Mouse (Mus musculus): ENCODE measurements around the gene Arl8b. TPM values are rescaled to one million over a fixed set of nuclear protein-coding genes. Genes with fewer than 3 reads are reported as not detected.

Gene Arl8b
- polyA plus RNA-seq, 1 experiment, result 114 TPM

DNA sequence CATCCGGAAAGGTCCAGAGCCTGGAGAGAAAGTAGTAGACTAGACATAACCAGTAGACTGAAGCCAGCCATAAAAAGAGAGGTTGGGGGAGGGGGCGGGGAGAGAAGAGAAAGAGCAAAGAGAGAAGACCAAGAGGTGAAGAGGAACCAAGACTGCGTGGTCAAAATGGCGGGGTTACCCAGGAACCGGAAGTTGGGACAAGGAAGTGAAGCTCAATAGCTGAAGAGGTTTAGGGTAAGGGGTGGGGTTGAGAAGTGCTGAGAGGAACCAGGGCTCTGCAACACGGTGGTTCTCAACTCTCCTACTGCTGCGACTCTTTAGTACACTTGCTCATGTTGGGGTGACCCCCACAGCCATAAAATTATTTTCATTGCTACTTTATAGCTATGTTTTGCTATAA, 27.0 kb upstream of the Arl8b start:
- TF ChIP-seq CTCF (IDR thresholded peaks at IDR 0.05; ENCODE audit: low read depth, low read length) (no peak), POLR2A (IDR thresholded peaks at IDR 0.05; ENCODE audit: borderline replicate concordance, low read depth, low read length) (no peak)
- Histone ChIP-seq H3K4me3 (ENCODE audit: insufficient read depth, low read length) (no peak overlapping the region), H3K27ac (ENCODE audit: insufficient read depth, low read depth, low read length) (0 out of 2 replicates have a peak overlapping the region, but pooled peaks have one; percentile 8)

DNA sequence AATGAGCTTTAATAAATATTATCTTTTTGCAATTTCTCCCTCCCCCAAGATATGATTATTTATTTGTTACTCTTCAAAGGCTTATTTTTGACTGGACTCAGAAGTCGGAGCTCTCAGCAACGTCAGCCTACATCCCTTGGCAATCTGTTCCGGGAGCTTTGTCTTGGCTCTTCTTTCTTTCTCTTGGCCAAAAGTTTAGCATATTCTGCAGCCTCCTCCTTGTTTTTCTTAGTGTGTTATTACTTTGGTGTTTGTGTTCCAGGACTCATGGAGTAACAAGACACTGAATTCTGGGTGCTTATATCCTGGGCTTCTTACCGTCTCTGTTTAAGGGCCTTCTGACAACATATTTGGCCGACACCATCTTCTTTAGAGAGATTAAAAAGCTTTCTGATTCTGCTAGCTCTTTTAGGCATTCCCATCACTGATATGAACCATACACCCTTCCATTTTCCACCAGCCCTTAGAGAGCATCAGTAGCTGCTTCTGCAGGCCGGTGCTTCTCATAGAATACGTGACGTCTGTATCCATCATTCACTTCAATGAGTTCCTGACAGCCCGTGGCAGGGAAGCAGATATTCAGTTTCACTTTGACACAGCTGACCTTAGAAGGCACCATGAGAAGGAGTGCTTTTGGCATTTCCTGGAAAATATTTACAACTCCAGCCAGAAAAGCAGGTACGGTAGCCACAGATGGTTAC, 23.8 kb upstream of the Arl8b start:
- Histone ChIP-seq H3K4me3 (ENCODE audit: insufficient read depth, low read length) (no peak overlapping the region), H3K27ac (ENCODE audit: insufficient read depth, low read depth, low read length) (no peak overlapping the region), H3K4me1 (ENCODE audit: control insufficient read depth, insufficient read depth, low read length) (peaks cover 29% of the 10 kb centered on the region)
- TF ChIP-seq CTCF (IDR thresholded peaks at IDR 0.05; ENCODE audit: low read depth, low read length) (no peak), POLR2A (IDR thresholded peaks at IDR 0.05; ENCODE audit: borderline replicate concordance, low read depth, low read length) (no peak)

More for the DNA sequence above, 27.0 kb upstream of the Arl8b start:
- peaks cover 44% of the 10 kb centered on the region for H3K4me1 ChIP-seq (ENCODE audit: control insufficient read depth, insufficient read depth, low read length)

DNA sequence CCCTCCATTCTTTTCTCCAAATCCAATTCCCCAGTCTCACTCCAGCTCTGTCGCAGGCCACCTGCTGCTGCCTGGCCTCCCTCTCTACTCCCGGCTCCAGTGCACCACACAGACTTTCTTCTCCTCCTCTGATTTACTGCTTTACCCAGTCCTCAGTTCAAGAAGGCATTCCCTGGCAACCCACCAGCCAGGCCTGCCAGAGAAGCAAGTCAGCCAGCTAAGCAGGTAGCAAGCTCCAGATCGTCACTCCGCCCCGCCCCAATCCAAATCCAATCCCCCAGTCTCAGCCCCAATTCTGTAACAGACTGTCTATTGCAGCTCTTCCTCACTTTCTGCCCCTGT, 23.2 kb upstream of the Arl8b start:
- H3K4me1 ChIP-seq (ENCODE audit: control insufficient read depth, insufficient read depth, low read length), result peaks cover 27% of the 10 kb centered on the region
- TF ChIP-seq CTCF (IDR thresholded peaks at IDR 0.05; ENCODE audit: low read depth, low read length) (no peak), POLR2A (IDR thresholded peaks at IDR 0.05; ENCODE audit: borderline replicate concordance, low read depth, low read length) (no peak)
- no peak overlapping the region for H3K27ac ChIP-seq (ENCODE audit: insufficient read depth, low read depth, low read length)
- no peak overlapping the region for H3K4me3 ChIP-seq (ENCODE audit: insufficient read depth, low read length)

DNA sequence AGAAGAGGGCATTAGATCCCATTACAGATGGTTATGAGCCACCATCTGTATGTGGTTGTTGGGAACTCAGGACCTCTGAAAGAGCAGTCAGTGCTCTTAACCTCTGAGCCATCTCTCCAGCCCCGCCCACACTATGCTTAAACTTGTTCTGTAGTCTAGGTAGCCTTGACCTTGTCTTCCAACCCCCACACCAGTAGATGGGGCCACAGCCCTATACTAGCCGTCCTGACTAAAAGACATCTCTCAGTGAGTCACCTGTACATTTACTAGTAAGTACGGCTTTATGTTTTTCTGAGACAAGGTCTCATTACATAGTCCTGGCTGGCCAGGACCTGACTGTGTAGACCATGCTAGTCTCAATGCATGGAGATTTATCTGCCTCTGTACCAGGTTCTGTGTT, 12.0 kb upstream of the Arl8b start:
- H3K4me1 ChIP-seq (ENCODE audit: control insufficient read depth, insufficient read depth, low read length), result peaks cover 6% of the 10 kb centered on the region
- no peak overlapping the region for H3K27ac ChIP-seq (ENCODE audit: insufficient read depth, low read depth, low read length)
- no peak for TF ChIP-seq CTCF (IDR thresholded peaks at IDR 0.05; ENCODE audit: low read depth, low read length)
- no peak for TF ChIP-seq POLR2A (IDR thresholded peaks at IDR 0.05; ENCODE audit: borderline replicate concordance, low read depth, low read length)
- H3K4me3 ChIP-seq (ENCODE audit: insufficient read depth, low read length), result no peak overlapping the region

DNA sequence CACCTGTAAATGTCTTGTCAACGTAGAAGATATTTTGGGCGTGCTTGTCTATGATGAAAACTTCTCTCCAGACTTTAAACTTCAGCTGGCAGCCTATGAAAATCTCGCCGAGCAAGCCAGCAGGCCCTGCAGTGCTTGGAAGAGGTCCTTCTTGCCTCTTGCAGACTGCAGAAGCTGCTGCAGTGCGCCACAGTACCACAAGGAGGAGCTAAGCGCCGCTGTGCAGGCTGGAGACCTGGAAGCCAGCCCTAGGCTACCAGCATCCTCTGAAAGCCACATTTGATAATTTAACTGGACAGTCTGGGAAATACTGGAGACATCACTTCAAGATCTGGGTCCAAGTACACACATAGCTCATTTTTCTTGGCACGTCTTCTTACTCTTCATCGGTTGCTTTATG, 10.0 kb upstream of the Arl8b start:
- Histone ChIP-seq H3K27ac (ENCODE audit: insufficient read depth, low read depth, low read length) (no peak overlapping the region), H3K4me3 (ENCODE audit: insufficient read depth, low read length) (no peak overlapping the region), H3K4me1 (ENCODE audit: control insufficient read depth, insufficient read depth, low read length) (peaks cover 2% of the 10 kb centered on the region; the same call in 1 of the 2 replicates)
- TF ChIP-seq POLR2A (IDR thresholded peaks at IDR 0.05; ENCODE audit: borderline replicate concordance, low read depth, low read length) (no peak), CTCF (IDR thresholded peaks at IDR 0.05; ENCODE audit: low read depth, low read length) (peak; percentile 74)

DNA sequence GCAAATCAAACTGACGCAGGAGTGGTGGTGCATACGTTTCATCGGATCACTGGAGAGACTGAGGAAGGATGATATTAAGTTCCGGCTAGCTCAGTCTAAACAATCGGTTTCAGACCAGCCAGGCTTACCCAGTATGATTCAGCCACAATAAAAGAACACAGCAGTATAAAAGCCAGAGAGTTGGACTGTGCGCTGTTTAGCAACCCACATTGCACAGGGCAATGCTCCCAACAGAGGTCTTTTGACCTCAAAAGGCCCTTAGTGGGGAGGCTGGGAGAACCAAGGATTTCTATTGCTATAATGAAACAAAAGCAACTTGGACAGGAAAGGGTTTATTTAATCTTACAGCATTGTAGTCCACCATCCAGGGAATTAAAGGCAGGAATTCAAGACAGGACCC, 9.4 kb upstream of the Arl8b start:
- no peak overlapping the region for H3K4me3 ChIP-seq (ENCODE audit: insufficient read depth, low read length)
- no peak overlapping the region for H3K27ac ChIP-seq (ENCODE audit: insufficient read depth, low read depth, low read length)
- H3K4me1 ChIP-seq (ENCODE audit: control insufficient read depth, insufficient read depth, low read length), result peaks cover 5% of the 10 kb centered on the region
- TF ChIP-seq CTCF (IDR thresholded peaks at IDR 0.05; ENCODE audit: low read depth, low read length), result no peak

DNA sequence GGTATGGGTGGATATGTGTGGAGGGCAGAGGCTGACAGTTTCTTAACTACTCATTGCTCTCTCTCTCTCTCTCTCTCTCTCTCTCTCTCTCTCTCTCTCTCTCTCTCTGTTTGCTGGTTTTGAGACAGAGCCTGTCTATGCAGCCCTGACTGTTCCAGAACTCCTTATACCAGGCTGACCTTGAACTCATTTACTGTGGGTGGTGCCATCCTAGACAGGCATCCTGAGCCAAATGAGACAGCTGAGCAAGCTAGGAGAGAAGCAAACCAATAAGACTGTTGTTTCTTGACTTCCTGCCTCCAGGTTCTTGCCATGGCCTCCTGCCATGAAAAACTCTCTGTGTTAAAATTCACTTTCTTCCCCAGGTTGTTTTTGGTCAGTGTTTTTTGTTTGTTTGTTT, 6.6 kb upstream of the Arl8b start:
- no peak overlapping the region for H3K4me3 ChIP-seq (ENCODE audit: insufficient read depth, low read length)
- TF ChIP-seq CTCF (IDR thresholded peaks at IDR 0.05; ENCODE audit: low read depth, low read length) (no peak), POLR2A (IDR thresholded peaks at IDR 0.05; ENCODE audit: borderline replicate concordance, low read depth, low read length) (no peak)

DNA sequence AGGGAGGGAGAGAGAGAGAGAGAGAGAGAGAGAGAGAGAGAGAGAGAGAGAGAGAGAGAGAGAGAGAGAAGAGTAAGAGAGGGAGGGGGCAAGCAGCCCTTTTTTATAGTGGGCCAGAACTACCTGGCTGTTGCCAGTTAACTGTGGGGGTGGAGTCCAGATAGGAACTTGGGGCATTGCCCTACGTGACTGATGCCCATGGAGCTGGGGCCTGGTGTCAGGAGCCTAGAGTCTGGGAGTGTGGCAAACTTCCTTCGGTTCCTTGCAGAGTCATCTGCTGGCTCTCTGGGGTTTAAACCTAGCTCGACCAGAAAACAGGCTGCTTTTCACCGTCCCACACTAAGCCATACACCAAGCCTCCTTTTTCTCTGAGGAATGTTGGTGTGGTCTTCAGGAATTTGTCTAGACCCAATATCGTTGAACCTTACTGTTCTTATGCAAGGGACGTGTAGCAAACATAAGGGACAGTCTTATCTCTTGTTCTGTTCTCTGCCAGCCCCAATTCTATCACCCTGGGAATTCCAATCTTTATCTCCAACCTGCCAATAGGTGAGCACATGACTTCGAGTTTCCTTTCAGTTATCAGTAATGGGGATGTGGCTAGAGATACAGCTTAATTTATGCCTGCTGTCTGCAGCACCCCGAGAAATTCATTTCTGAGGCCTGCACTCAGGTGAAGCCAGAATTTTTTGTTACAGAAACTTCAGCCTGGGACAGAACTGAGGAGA, 5.2 kb upstream of the Arl8b start:
- Histone ChIP-seq H3K4me1 (ENCODE audit: control insufficient read depth, insufficient read depth, low read length) (peaks cover 18% of the 10 kb centered on the region), H3K27ac (ENCODE audit: insufficient read depth, low read depth, low read length) (no peak overlapping the region), H3K4me3 (ENCODE audit: insufficient read depth, low read length) (no peak overlapping the region)
- TF ChIP-seq CTCF (IDR thresholded peaks at IDR 0.05; ENCODE audit: low read depth, low read length) (no peak), POLR2A (IDR thresholded peaks at IDR 0.05; ENCODE audit: borderline replicate concordance, low read depth, low read length) (no peak)

More for the DNA sequence above, 6.6 kb upstream of the Arl8b start:
- Histone ChIP-seq H3K27ac (ENCODE audit: insufficient read depth, low read depth, low read length) (no peak overlapping the region), H3K4me1 (ENCODE audit: control insufficient read depth, insufficient read depth, low read length) (peaks cover 11% of the 10 kb centered on the region)

DNA sequence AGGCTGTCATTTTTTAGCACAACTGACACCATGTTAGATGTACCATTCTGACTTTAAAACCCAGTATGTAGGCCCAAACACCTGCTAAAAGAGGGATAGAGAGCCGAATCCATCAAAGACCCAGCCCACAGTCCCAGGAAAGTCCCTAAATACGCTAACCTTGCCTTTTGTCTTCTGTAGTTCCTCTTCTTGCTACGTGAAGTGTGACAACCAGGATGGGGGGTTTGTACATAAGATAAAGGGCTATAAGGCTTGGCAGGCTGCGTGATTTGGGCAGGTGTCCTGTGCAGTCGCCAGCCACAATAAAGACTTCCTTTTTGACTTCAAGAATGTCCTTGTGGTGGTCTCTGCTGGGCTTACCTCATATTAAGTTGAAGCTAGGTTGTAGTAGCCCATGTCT, 4.5 kb upstream of the Arl8b start:
- peaks cover 18% of the 10 kb centered on the region for H3K4me1 ChIP-seq (ENCODE audit: control insufficient read depth, insufficient read depth, low read length)
- no peak overlapping the region for H3K27ac ChIP-seq (ENCODE audit: insufficient read depth, low read depth, low read length)
- no peak overlapping the region for H3K4me3 ChIP-seq (ENCODE audit: insufficient read depth, low read length)
- no peak for TF ChIP-seq POLR2A (IDR thresholded peaks at IDR 0.05; ENCODE audit: borderline replicate concordance, low read depth, low read length)
- no peak for TF ChIP-seq CTCF (IDR thresholded peaks at IDR 0.05; ENCODE audit: low read depth, low read length)

DNA sequence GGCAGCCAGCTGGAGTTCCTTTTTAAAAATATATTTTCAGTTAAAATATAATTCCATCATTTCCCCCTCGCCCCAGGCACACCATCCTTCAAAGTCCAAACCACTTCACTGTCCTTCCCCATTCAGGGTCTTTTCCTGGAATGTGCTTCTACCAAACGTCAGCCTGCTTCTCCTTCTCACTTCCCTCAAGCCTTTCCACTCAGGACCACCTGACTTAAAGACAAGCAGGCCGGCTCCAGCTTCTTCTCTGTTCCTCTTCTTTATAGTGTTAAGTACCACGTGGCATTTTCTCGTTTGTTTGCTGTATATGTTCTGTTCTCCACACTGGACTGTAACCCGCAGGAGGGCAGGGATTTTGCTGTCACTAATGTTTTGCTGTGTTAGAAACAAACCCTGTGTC, 1.0 kb upstream of the Arl8b start:
- H3K4me3 ChIP-seq (ENCODE audit: insufficient read depth, low read length), result no peak overlapping the region
- H3K4me1 ChIP-seq (ENCODE audit: control insufficient read depth, insufficient read depth, low read length), result peaks cover 29% of the 10 kb centered on the region
- H3K27ac ChIP-seq (ENCODE audit: insufficient read depth, low read depth, low read length), result peak overlapping the region; percentile 85
- TF ChIP-seq POLR2A (IDR thresholded peaks at IDR 0.05; ENCODE audit: borderline replicate concordance, low read depth, low read length) (no peak), CTCF (IDR thresholded peaks at IDR 0.05; ENCODE audit: low read depth, low read length) (no peak)

All from bone marrow macrophage, adult 2 months (primary cell).